Mouse (Mus musculus) adrenal gland, adult 8-10 months (tissue): Measurements from ENCODE around the gene Dock6. TPM values are rescaled to one million over a fixed set of nuclear protein-coding genes. Genes with fewer than 3 reads are reported as not detected.

ENCODE experiments used
- DNase-seq: peaks from one replicate; pipeline ENCODE4 v3.0.0; 2022
- total RNA-seq, 4 experiments: library from RNA; stranded (reverse); gene quantifications; 2 replicates each; pipeline ENCODE4 v1.2.4; 2022

Dock6 gene
- total RNA-seq, 4 experiments from 2014 or later, result 34.3 to 80.5 (median 56.4) TPM

- no peak for DNase-seq
Observed at GRCm38 (mm10) chr9:21846755-21847341, 5.6 kb downstream of the Dock6 start.

GRCm38 (mm10) chr9:21845381-21846080 lies 6.9 kb downstream of the Dock6 start:
- no peak for DNase-seq

- no peak for DNase-seq
Observed at GRCm38 (mm10) chr9:21843086-21843485, 9.3 kb downstream of the Dock6 start.

- no peak for DNase-seq
Observed at GRCm38 (mm10) chr9:21842391-21842790, 10.0 kb downstream of the Dock6 start.

- DNase-seq, result no peak
Observed at GRCm38 (mm10) chr9:21841340-21841739, 11.1 kb downstream of the Dock6 start.

- no peak for DNase-seq
Observed at GRCm38 (mm10) chr9:21840115-21840787, 12.2 kb downstream of the Dock6 start.

GRCm38 (mm10) chr9:21837690-21838089 lies 14.7 kb downstream of the Dock6 start:
- no peak for DNase-seq

- peak; percentile 77 for DNase-seq
Observed at GRCm38 (mm10) chr9:21835258-21835912, 17.1 kb downstream of the Dock6 start, which contains the start of gene Angptl8. Angptl8 (plus strand) TSS chr9:21835510.

GRCm38 (mm10) chr9:21831558-21832240 lies 20.7 kb downstream of the Dock6 start:
- DNase-seq, result no peak

GRCm38 (mm10) chr9:21830936-21831335 lies 21.5 kb downstream of the Dock6 start:
- peak; percentile 65 for DNase-seq

- no peak for DNase-seq
Observed at GRCm38 (mm10) chr9:21830461-21830850, 22.0 kb downstream of the Dock6 start.

GRCm38 (mm10) chr9:21829834-21830460 lies 22.5 kb downstream of the Dock6 start:
- DNase-seq, result no peak

- DNase-seq, result no peak
Observed at GRCm38 (mm10) chr9:21824366-21824765, 28.1 kb downstream of the Dock6 start.

- DNase-seq, result no peak
Observed at GRCm38 (mm10) chr9:21823957-21824356, 28.5 kb downstream of the Dock6 start.

GRCm38 (mm10) chr9:21822686-21823085 lies 29.7 kb downstream of the Dock6 start:
- no peak for DNase-seq

GRCm38 (mm10) chr9:21820183-21820582 lies 32.3 kb downstream of the Dock6 start:
- DNase-seq, result no peak

- no peak for DNase-seq
Observed at GRCm38 (mm10) chr9:21819181-21819729, 33.2 kb downstream of the Dock6 start.

GRCm38 (mm10) chr9:21818561-21818960 lies 33.9 kb downstream of the Dock6 start:
- DNase-seq, result no peak

GRCm38 (mm10) chr9:21818125-21818524 lies 34.3 kb downstream of the Dock6 start:
- no peak for DNase-seq

GRCm38 (mm10) chr9:21816716-21817305 lies 35.6 kb downstream of the Dock6 start:
- no peak for DNase-seq

- no peak for DNase-seq
Observed at GRCm38 (mm10) chr9:21811170-21811569, 41.3 kb downstream of the Dock6 start.
